Mouse (Mus musculus) lung, postnatal 0 days (tissue): ENCODE measurements around the gene Hemk1.

Experiments
- CTCF ChIP-seq: IDR thresholded peaks from 2 replicates; pipeline ENCODE4 v1.5.1; 2016; ENCODE audit warnings: antibody characterized with exemption, mild to moderate bottlenecking
- EP300 ChIP-seq: IDR thresholded peaks from 2 replicates; pipeline ENCODE4 v1.6.1; 2016; ENCODE audit warnings: antibody characterized with exemption, mild to moderate bottlenecking, control low read depth

- TF ChIP-seq CTCF: no peak
- peak; percentile 46; the same call in 1 of the 2 replicates for TF ChIP-seq EP300
Observed at GRCm38 (mm10) chr9:107296041-107296440, 42.1 kb downstream of the Hemk1 start.
